Mouse (Mus musculus) G1E (cell line): ENCODE data around the gene Kcnq2. TPM values are rescaled to one million over a fixed set of nuclear protein-coding genes. Genes with fewer than 3 reads are reported as not detected.

Source experiments
- ATAC-seq: 2 replicates; pipeline ENCODE4 v1.8.0; 2016; ENCODE audit warnings: mild to moderate bottlenecking; ENCODE audit not compliant: insufficient number of reproducible peaks, poor library complexity, low FRiP score, severe bottlenecking; ENCODE audit errors: extremely low read depth
- DNase-seq: peaks from one replicate; pipeline ENCODE4 v3.0.0; 2012; ENCODE audit warnings: low spot score
- H3K27me3 ChIP-seq: 2 replicates; pipeline ENCODE4 v1.6.1; 2012; ENCODE audit warnings: mild to moderate bottlenecking, low read length, inconsistent platforms; ENCODE audit not compliant: insufficient read depth
- H3K36me3 ChIP-seq: replicated peaks from 2 replicates; pipeline ENCODE3; 2012; ENCODE audit warnings: mild to moderate bottlenecking, inconsistent platforms
- H3K4me1 ChIP-seq: 2 replicates; pipeline ENCODE4 v1.6.1; 2012; ENCODE audit warnings: low read depth, low read length, inconsistent platforms, mixed read lengths; ENCODE audit not compliant: insufficient read depth
- H3K4me3 ChIP-seq: 2 replicates; pipeline ENCODE4 v1.5.1; 2012; ENCODE audit warnings: low read depth, mild to moderate bottlenecking, inconsistent platforms, low read length, moderate library complexity, mixed read lengths
- H3K9me3 ChIP-seq: replicated peaks from 2 replicates; pipeline ENCODE4 v1.6.1; 2012; ENCODE audit warnings: inconsistent platforms
- CTCF ChIP-seq: IDR thresholded peaks from 2 replicates; pipeline ENCODE4 v1.5.1; 2012; ENCODE audit warnings: low read depth, low read length, inconsistent platforms, mixed read lengths
- GATA1 ChIP-seq: IDR thresholded peaks from 2 replicates; pipeline ENCODE4 v1.6.1; 2012; ENCODE audit warnings: borderline replicate concordance, low read length, inconsistent platforms, mixed read lengths
- GATA2 ChIP-seq: IDR thresholded peaks from 2 replicates; pipeline ENCODE4 v1.6.1; 2012; ENCODE audit warnings: low read depth, low read length, inconsistent platforms, borderline replicate concordance
- POLR2AphosphoS5 ChIP-seq: IDR thresholded peaks from 2 replicates; pipeline ENCODE4 v1.6.1; 2012; ENCODE audit warnings: low read depth, low read length, inconsistent platforms; ENCODE audit not compliant: insufficient replicate concordance
- TAL1 ChIP-seq: conservative IDR thresholded peaks from 2 replicates; pipeline ENCODE4 v1.6.1; 2012; ENCODE audit warnings: low read depth, low read length, inconsistent platforms, mixed read lengths
- polyA plus RNA-seq: library from polyadenylated mRNA; stranded (reverse); fragments of >175 nt; gene quantifications from 2 replicates; pipeline ENCODE4 v1.2.3, GENCODE M21; 2012
- total RNA-seq, 2 experiments: library from RNA; stranded (forward) in 1 of 2; stranded (reverse) in 1 of 2; fragments of 200-1000 nt in 1 of 2; fragments of >200 nt in 1 of 2; fragmentation: Nextera tagmentation in 1 of 2; gene quantifications; 2 replicates each; pipeline ENCODE4 v1.2.3; 2014 to 2017

Gene Kcnq2
- total and polyA plus RNA-seq, 3 experiments, result 0.44 to 1.6 TPM; not detected in 1

DNA sequence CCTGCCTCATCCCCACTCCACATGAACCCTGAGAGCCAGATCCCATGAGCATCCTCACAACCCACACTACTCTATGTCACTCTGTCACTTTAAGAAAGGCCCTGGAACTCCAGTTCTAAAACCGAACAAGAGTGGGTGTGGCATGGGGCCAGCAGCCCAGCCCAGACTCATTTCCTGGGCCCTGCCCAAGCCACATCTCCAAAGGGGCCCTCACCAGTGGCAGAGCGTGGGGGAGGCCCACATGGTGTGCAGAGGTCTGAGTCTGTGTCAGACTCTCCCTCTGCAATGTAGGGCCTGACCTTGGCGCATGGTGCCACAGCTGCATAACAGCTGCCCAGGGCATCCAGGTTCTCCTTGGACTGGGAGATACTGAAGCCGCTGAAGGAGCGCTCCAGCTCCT is 54.2 kb downstream of the Kcnq2 start:
- H3K36me3 ChIP-seq, result no peaks in the 10 kb centered on the region
- no peak overlapping the region; the same call in 1 of the 2 replicates for H3K4me3 ChIP-seq
- H3K9me3 ChIP-seq, result no peaks in the 10 kb centered on the region
- ATAC-seq, result peak; percentile 61
- H3K4me1 ChIP-seq, result peaks cover 3% of the 10 kb centered on the region; the same call in 1 of the 2 replicates
- no peak for TF ChIP-seq GATA1
- DNase-seq, result no peak
- H3K27me3 ChIP-seq, result peaks cover 9% of the 10 kb centered on the region; the same call in 1 of the 2 replicates

GRCm38 (mm10) chr2:181079518-181079917 is 55.6 kb downstream of the Kcnq2 start:
- Histone ChIP-seq H3K4me1 (peaks cover 3% of the 10 kb centered on the region; the same call in 1 of the 2 replicates), H3K27me3 (peaks cover 10% of the 10 kb centered on the region; the same call in 1 of the 2 replicates), H3K9me3 (no peaks in the 10 kb centered on the region), H3K4me3 (no peak overlapping the region), H3K36me3 (no peaks in the 10 kb centered on the region)
- no peak for ATAC-seq
- DNase-seq, result no peak
- TF ChIP-seq GATA2, result no peak
- no peak for TF ChIP-seq CTCF

GRCm38 (mm10) chr2:181078908-181079307 is 56.2 kb downstream of the Kcnq2 start:
- Histone ChIP-seq H3K9me3 (no peaks in the 10 kb centered on the region), H3K4me1 (peaks cover 3% of the 10 kb centered on the region; the same call in 1 of the 2 replicates), H3K27me3 (peaks cover 10% of the 10 kb centered on the region; the same call in 1 of the 2 replicates), H3K4me3 (no peak overlapping the region), H3K36me3 (no peaks in the 10 kb centered on the region)
- TF ChIP-seq GATA1 (no peak), POLR2AphosphoS5 (no peak), GATA2 (no peak), TAL1 (no peak), CTCF (no peak)
- DNase-seq (no peak), ATAC-seq (no peak)

GRCm38 (mm10) chr2:181075501-181075900 is 59.6 kb downstream of the Kcnq2 start:
- DNase-seq, result no peak
- TF ChIP-seq GATA2, result no peak
- TF ChIP-seq POLR2AphosphoS5, result no peak

DNA sequence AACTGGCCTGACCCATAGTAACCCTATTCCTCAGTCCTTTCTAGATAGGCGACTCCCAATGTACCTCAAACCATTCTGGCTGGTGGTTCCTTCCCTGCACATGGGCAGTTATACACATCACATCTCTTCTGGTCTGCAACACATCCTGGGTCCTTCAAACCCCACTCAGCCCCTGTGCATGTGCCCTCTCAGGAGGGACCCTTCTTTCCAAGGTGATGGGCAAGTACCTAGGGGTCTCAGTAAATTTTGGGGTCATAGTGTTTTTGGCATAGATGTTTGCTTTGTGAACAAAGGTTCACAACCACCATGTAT is 62.7 kb downstream of the Kcnq2 start:
- Histone ChIP-seq H3K4me1 (no peaks in the 10 kb centered on the region), H3K4me3 (no peak overlapping the region), H3K9me3 (no peaks in the 10 kb centered on the region), H3K27me3 (peaks cover 11% of the 10 kb centered on the region; the same call in 1 of the 2 replicates), H3K36me3 (no peaks in the 10 kb centered on the region)
- DNase-seq (no peak), ATAC-seq (no peak)
- TF ChIP-seq POLR2AphosphoS5, result no peak
- TF ChIP-seq CTCF, result no peak
- no peak for TF ChIP-seq TAL1
- TF ChIP-seq GATA1, result no peak
- TF ChIP-seq GATA2, result no peak

More at GRCm38 (mm10) chr2:181075501-181075900, 59.6 kb downstream of the Kcnq2 start:
- no peaks in the 10 kb centered on the region for H3K9me3 ChIP-seq
- no peaks in the 10 kb centered on the region for H3K36me3 ChIP-seq
- no peak overlapping the region for H3K4me3 ChIP-seq
- no peaks in the 10 kb centered on the region; the same call in 1 of the 2 replicates for H3K4me1 ChIP-seq
- H3K27me3 ChIP-seq, result peaks cover 6% of the 10 kb centered on the region; the same call in 1 of the 2 replicates
- no peak for ATAC-seq

- H3K27me3 ChIP-seq, result peaks cover 11% of the 10 kb centered on the region; the same call in 1 of the 2 replicates
- peak; percentile 98 for TF ChIP-seq CTCF
- TF ChIP-seq GATA2, result no peak
These were observed 63.2 kb downstream of the Kcnq2 start for GRCm38 (mm10) chr2:181071706-181072402.

DNA sequence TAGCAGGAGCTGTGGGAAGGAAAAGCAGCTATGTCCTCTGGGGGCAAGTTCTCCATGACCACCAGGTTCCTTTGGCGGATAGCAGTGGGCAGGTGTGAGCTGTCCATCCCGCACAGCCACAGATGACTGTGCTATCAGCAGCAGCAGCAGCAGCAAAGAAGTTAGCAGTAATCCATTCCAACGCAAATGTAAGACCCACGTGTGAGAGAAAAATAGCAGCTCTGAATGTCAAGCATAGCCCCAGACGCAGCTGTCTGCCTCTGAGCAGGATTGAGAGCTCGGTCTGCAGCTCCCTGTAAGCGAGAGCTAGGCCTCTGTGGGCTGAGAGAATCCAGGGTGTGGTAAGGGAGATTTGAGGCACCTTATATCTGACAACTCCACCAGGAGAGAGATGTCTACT is 65.0 kb downstream of the Kcnq2 start:
- DNase-seq, result no peak
- no peaks in the 10 kb centered on the region for H3K9me3 ChIP-seq
- no peaks in the 10 kb centered on the region for H3K36me3 ChIP-seq
- 0 out of 2 replicates have a peak, but pooled peaks cover 5% of the 10 kb centered on the region for H3K27me3 ChIP-seq
- no peak overlapping the region for H3K4me3 ChIP-seq
- no peak for ATAC-seq
- H3K4me1 ChIP-seq, result no peaks in the 10 kb centered on the region
- TF ChIP-seq GATA1, result no peak
- no peak for TF ChIP-seq TAL1
- TF ChIP-seq POLR2AphosphoS5, result no peak
- TF ChIP-seq CTCF, result no peak
- TF ChIP-seq GATA2, result no peak

More at GRCm38 (mm10) chr2:181071706-181072402, 63.2 kb downstream of the Kcnq2 start:
- no peak overlapping the region for H3K4me3 ChIP-seq
- ATAC-seq, result peak; percentile 60
- no peaks in the 10 kb centered on the region for H3K9me3 ChIP-seq
- H3K4me1 ChIP-seq, result no peaks in the 10 kb centered on the region
- peak; percentile 43 for DNase-seq
- no peaks in the 10 kb centered on the region for H3K36me3 ChIP-seq
